ENCODE assay signal across 14 mouse cellular contexts in genomic region chr1:73513822-73514221, GRCm38 (mm10).
DNase-seq lines count a peak whose midpoint lies in the region; ATAC-seq and TF ChIP-seq lines count a peak whose summit lies in the region.
"Had no signal": no experiment of that assay in that cellular context is flagged by ENCODE, and none has a peak within 500 bp of the region (broad histone marks: within the 10 kb centered on the region; RNA-seq: fewer than 3 reads in every experiment).

No protein-coding gene starts in this region.

- no peaks in the 10 kb centered on the region for H3K27me3 ChIP-seq in midbrain, postnatal 0 days (ENCODE audit: insufficient read depth, low read length)
- H3K27me3 ChIP-seq in midbrain, embryonic 15.5 days (replicated peaks): no peaks in the 10 kb centered on the region
- H3K27me3 ChIP-seq: hindbrain, embryonic 13.5 days; neural tube, embryonic 13.5 days had no signal

- WGBS in midbrain, postnatal 0 days: 56% methylated on average over 5 of the region's 5 CpGs
- 57% methylated on average over 5 of the region's 5 CpGs for WGBS in midbrain, embryonic 15.5 days

- H3K4me2 ChIP-seq in midbrain, postnatal 0 days (ENCODE audit: low read depth, low read length, poor library complexity, severe bottlenecking): no peak overlapping the region
- no peak overlapping the region for H3K4me2 ChIP-seq in midbrain, embryonic 15.5 days
- H3K4me2 ChIP-seq: hindbrain, embryonic 13.5 days; neural tube, embryonic 13.5 days had no signal

- no peak for TF ChIP-seq CTCF in midbrain, postnatal 0 days (IDR thresholded peaks at IDR 0.05)

- no peak overlapping the region for H3K4me3 ChIP-seq in midbrain, postnatal 0 days (ENCODE audit: low read depth, low read length)
- H3K4me3 ChIP-seq in midbrain, embryonic 15.5 days: no peak overlapping the region
- H3K4me3 ChIP-seq: gastrocnemius, adult 2 months; hindbrain, embryonic 13.5 days; neural tube, embryonic 13.5 days had no signal

- H3K9me3 ChIP-seq in midbrain, postnatal 0 days (ENCODE audit: low read length): no peaks in the 10 kb centered on the region
- H3K9me3 ChIP-seq in midbrain, embryonic 15.5 days: no peaks in the 10 kb centered on the region
- H3K9me3 ChIP-seq: hindbrain, embryonic 13.5 days; neural tube, embryonic 13.5 days had no signal

- H3K9ac ChIP-seq in midbrain, postnatal 0 days (replicated peaks; ENCODE audit: low read length, poor library complexity, severe bottlenecking): no peak overlapping the region
- no peak overlapping the region for H3K9ac ChIP-seq in midbrain, embryonic 15.5 days
- H3K9ac ChIP-seq: forebrain, postnatal 0 days; hindbrain, embryonic 13.5 days; neural tube, embryonic 13.5 days had no signal

- DNase-seq in adrenal gland, adult (ENCODE audit: inconsistent age in 2 of 2, low spot score in 1 of 2): peak; percentile 20 to 62
- DNase-seq in adrenal gland, postnatal 4 days (ENCODE audit: low spot score in 2 of 2): no peak
- DNase-seq in kidney, adult 11 months: peak; percentile 71
- no peak for DNase-seq in kidney, postnatal 4 days
- peak; percentile 15 for DNase-seq in midbrain, postnatal 0 days (ENCODE audit: low spot score)
- no peak for DNase-seq in left cerebral cortex, adult 8-10 months (ENCODE audit: low spot score in 2 of 2)
- DNase-seq: cerebellum, adult 11-12 months; forebrain, postnatal 0 days; gastrocnemius, adult 2 months had no signal

- no peaks in the 10 kb centered on the region for H3K36me3 ChIP-seq in midbrain, postnatal 0 days (ENCODE audit: insufficient read depth, low read length)
- no peaks in the 10 kb centered on the region for H3K36me3 ChIP-seq in midbrain, embryonic 15.5 days (replicated peaks)
- H3K36me3 ChIP-seq: hindbrain, embryonic 13.5 days; neural tube, embryonic 13.5 days had no signal

- no peaks in the 10 kb centered on the region for H3K4me1 ChIP-seq in midbrain, postnatal 0 days (ENCODE audit: insufficient read depth, low read length)
- no peaks in the 10 kb centered on the region for H3K4me1 ChIP-seq in midbrain, embryonic 15.5 days

- H3K27ac ChIP-seq in midbrain, postnatal 0 days (ENCODE audit: low read depth, low read length): no peak overlapping the region
- H3K27ac ChIP-seq in midbrain, embryonic 15.5 days: no peak overlapping the region
- H3K27ac ChIP-seq: gastrocnemius, adult 2 months; hindbrain, embryonic 13.5 days; neural tube, embryonic 13.5 days had no signal

- no peak for ATAC-seq in midbrain, postnatal 0 days (ENCODE audit: low FRiP score)
- no peak for ATAC-seq in midbrain, embryonic 15.5 days (replicated peaks)
- ATAC-seq in monocyte, adult 5-6 weeks (replicated peaks; ENCODE audit: insufficient number of reproducible peaks, low FRiP score, low TSS enrichment, poor library complexity, severe bottlenecking): no peak
- ATAC-seq: forebrain, postnatal 0 days; intestine, postnatal 0 days had no signal

Comparison
In these comparisons a context has a peak if more than half of its experiments do, and no peak if none do; other contexts are left out.
1. DNase-seq: peak in adrenal gland, adult (2 of 2), kidney, adult 11 months (single experiment) and midbrain, postnatal 0 days (single experiment); none in adrenal gland, postnatal 4 days (0 of 2), kidney, postnatal 4 days (0 of 2) and left cerebral cortex, adult 8-10 months (0 of 2).